Mouse (Mus musculus) liver, embryonic 14.5 days (tissue): ENCODE data around the gene Unc45b. TPM values are rescaled to one million over a fixed set of nuclear protein-coding genes. Genes with fewer than 3 reads are reported as not detected.
A peak's percentile ranks its signal among the peaks of the same experiment; 100 is the strongest.

Experiments
- ATAC-seq: fragments of 200-750 bp; cut with Nextera tagmentation; 2 replicates; pipeline ENCODE4 v1.8.0; 2017; ENCODE audit warnings: moderate number of reproducible peaks, mild to moderate bottlenecking, moderate library complexity; ENCODE audit not compliant: insufficient read depth
- DNase-seq, 3 experiments: peaks; one replicate each; pipeline ENCODE4 v3.0.0-alpha.2; 2012 to 2013; ENCODE audit warnings: low read depth in 3 of 3, low spot score in 3 of 3
- H3K27ac ChIP-seq: fragments of 300-500 bp; sonication (generic); 2 replicates; pipeline ENCODE4 v1.5.1; 2014; ENCODE audit warnings: moderate library complexity, mild to moderate bottlenecking, control low read depth, inconsistent platforms
- H3K27me3 ChIP-seq: fragments of 300-500 bp; sonication (generic); 2 replicates; pipeline ENCODE4 v1.6.1; 2014; ENCODE audit warnings: mild to moderate bottlenecking, low read length, moderate library complexity; ENCODE audit not compliant: control insufficient read depth, insufficient read depth
- H3K36me3 ChIP-seq: fragments of 300-500 bp; sonication (generic); replicated peaks from 2 replicates; pipeline ENCODE4 v1.6.1; 2014; ENCODE audit warnings: low read depth; ENCODE audit not compliant: control insufficient read depth, insufficient read depth
- H3K4me1 ChIP-seq, 2 experiments: fragments of 200-500 bp in 1 of 2; fragments of 300-500 bp in 1 of 2; sonication (generic) in 1 of 2; replicated peaks; 2 replicates each; pipeline ENCODE4 v1.6.1; 2012 to 2014; ENCODE audit warnings: antibody characterized with exemption in 1 of 2, inconsistent platforms in 1 of 2, low read length in 1 of 2; ENCODE audit not compliant: control insufficient read depth in 2 of 2, insufficient read depth in 2 of 2
- H3K4me2 ChIP-seq: fragments of 300-500 bp; sonication (generic); 2 replicates; pipeline ENCODE4 v1.6.1; 2014; ENCODE audit warnings: low read depth, mild to moderate bottlenecking, control low read depth, moderate library complexity
- H3K4me3 ChIP-seq, 2 experiments: fragments of 200-500 bp in 1 of 2; fragments of 300-500 bp in 1 of 2; sonication (generic) in 1 of 2; 2 replicates each; pipeline ENCODE4 v1.5.1; 2012 to 2014; ENCODE audit warnings: low read depth in 2 of 2, low read length in 2 of 2, mild to moderate bottlenecking in 2 of 2, control low read depth in 1 of 2, inconsistent platforms in 1 of 2, moderate library complexity in 1 of 2; ENCODE audit not compliant: insufficient read depth in 1 of 2
- H3K9ac ChIP-seq: fragments of 300-500 bp; sonication (generic); replicated peaks from 2 replicates; pipeline ENCODE4 v1.6.1; 2014; ENCODE audit warnings: mild to moderate bottlenecking, control low read depth, moderate library complexity
- H3K9me3 ChIP-seq: fragments of 300-500 bp; sonication (generic); 2 replicates; pipeline ENCODE4 v1.6.1; 2016; ENCODE audit warnings: low read length, mixed read lengths; ENCODE audit not compliant: control insufficient read depth
- CTCF ChIP-seq: IDR thresholded peaks from 2 replicates; pipeline ENCODE4 v1.5.1; 2016; ENCODE audit warnings: antibody characterized with exemption, low read depth, control low read depth
- EP300 ChIP-seq: IDR thresholded peaks from 2 replicates; pipeline ENCODE4 v1.6.1; 2016; ENCODE audit warnings: antibody characterized with exemption, low read depth
- WGBS: fragments of 180-500 bp; shearing (Covaris S2); extraction: QIAGEN DNeasy Blood & Tissue Kit; methylation state at CpG from one replicate; pipeline ENCODE4 v1.1.7; 2014; ENCODE audit not compliant: insufficient replicate concordance; 5-methylcytosine and 5-hydroxymethylcytosine counted together
- polyA plus RNA-seq, 2 experiments: library from polyadenylated mRNA; depleted of rRNA in 1 of 2; stranded (reverse) in 1 of 2; unstranded in 1 of 2; fragments of >200 nt; fragmentation: Nextera tagmentation in 1 of 2; extraction: Ambion mirVana in 1 of 2; gene quantifications; 2 replicates each; pipeline versions ENCODE4 v1.2.1 to v1.2.3; 2012 to 2014

Gene Unc45b
- polyA plus RNA-seq, 2 experiments = 0.45 to 0.95 TPM

- ATAC-seq (no peak), DNase-seq (no peak)
- 1% methylated on average over 28 of the region's 28 CpGs for WGBS
- Histone ChIP-seq H3K9me3 (no peaks in the 10 kb centered on the region), H3K27ac (no peak overlapping the region), H3K4me2 (peak overlapping the region; percentile 31), H3K27me3 (peaks cover 32% of the 10 kb centered on the region), H3K9ac (no peak overlapping the region), H3K4me1 (no peaks in the 10 kb centered on the region), H3K4me3 (peak overlapping the region in 1 of 2 experiments; percentile 7; a peak in 1 of 4 replicates), H3K36me3 (no peaks in the 10 kb centered on the region)
- TF ChIP-seq CTCF = no peak
- no peak for TF ChIP-seq EP300
Observed at GRCm38 (mm10) chr11:82951865-82952611, 41.7 kb downstream of the Unc45b start.

- Histone ChIP-seq H3K27ac (no peak overlapping the region), H3K9ac (no peak overlapping the region), H3K27me3 (peaks cover 32% of the 10 kb centered on the region), H3K36me3 (no peaks in the 10 kb centered on the region), H3K4me3 (no peak overlapping the region), H3K4me1 (no peaks in the 10 kb centered on the region), H3K4me2 (peak overlapping the region; percentile 3), H3K9me3 (no peaks in the 10 kb centered on the region)
- ATAC-seq (no peak), DNase-seq (no peak)
- 27% methylated on average over 9 of the region's 9 CpGs for WGBS
- TF ChIP-seq CTCF (no peak), EP300 (no peak)
Observed at GRCm38 (mm10) chr11:82952612-82953542, 42.5 kb downstream of the Unc45b start.

- WGBS = 58% methylated on average over 6 of the region's 6 CpGs
- no peak overlapping the region for H3K9ac ChIP-seq
- no peak overlapping the region for H3K27ac ChIP-seq
- TF ChIP-seq EP300 = no peak
- TF ChIP-seq CTCF = no peak
- H3K4me2 ChIP-seq = no peak overlapping the region
- no peak for ATAC-seq
- DNase-seq = no peak
- H3K4me1 ChIP-seq = no peaks in the 10 kb centered on the region
- no peaks in the 10 kb centered on the region for H3K9me3 ChIP-seq
- H3K4me3 ChIP-seq = no peak overlapping the region
- peaks cover 32% of the 10 kb centered on the region for H3K27me3 ChIP-seq
- H3K36me3 ChIP-seq = no peaks in the 10 kb centered on the region
Observed at GRCm38 (mm10) chr11:82954631-82955030, 44.3 kb downstream of the Unc45b start.

DNA sequence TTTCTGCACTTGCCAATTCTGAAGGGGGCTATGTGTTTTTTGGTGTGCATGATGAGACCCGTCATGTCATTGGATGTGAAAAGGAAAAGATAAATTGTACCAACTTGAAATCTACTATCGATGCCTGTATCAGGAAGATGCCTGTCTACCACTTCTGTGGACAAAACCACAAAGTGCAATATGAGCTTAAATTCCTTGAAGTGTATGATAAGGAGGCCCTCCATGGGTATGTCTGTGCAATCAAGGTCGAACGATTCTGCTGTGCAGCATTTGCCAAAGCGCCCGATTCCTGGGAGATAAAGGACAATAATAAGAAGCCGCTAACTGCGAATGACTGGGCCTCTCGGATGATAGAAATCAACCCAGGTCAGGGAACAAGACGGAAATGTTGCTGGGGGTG lies 46.6 kb downstream of the Unc45b start:
- H3K27me3 ChIP-seq = peaks cover 12% of the 10 kb centered on the region
- TF ChIP-seq EP300 = no peak
- H3K27ac ChIP-seq = no peak overlapping the region
- ATAC-seq (no peak), DNase-seq (no peak)
- H3K4me2 ChIP-seq = no peak overlapping the region
- WGBS = 30% methylated on average over 10 of the region's 10 CpGs
- no peak overlapping the region for H3K9ac ChIP-seq
- H3K36me3 ChIP-seq = no peaks in the 10 kb centered on the region
- no peak overlapping the region for H3K4me3 ChIP-seq
- no peaks in the 10 kb centered on the region for H3K4me1 ChIP-seq
- no peaks in the 10 kb centered on the region for H3K9me3 ChIP-seq

DNA sequence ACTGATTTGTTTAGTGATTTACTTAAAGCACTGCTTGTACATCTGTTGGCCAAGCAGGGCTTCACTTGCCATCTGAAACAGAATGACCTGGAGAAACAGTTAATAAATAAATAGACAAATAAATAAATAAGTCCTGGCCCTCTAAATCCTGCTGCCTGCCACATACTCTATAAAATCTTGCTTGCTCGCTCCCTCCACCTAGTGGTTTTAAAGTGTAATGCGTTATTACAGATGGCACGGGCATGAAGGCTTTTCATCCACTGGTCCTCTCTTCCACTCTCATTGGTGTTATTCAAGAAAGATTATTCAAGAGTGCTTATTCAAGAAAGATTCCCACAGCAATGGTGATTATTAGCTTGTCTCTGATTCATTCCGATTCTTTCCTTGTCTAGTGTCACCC lies 49.3 kb downstream of the Unc45b start:
- H3K27me3 ChIP-seq = no peaks in the 10 kb centered on the region; the same call in 1 of the 2 replicates
- no peaks in the 10 kb centered on the region for H3K4me1 ChIP-seq
- no peaks in the 10 kb centered on the region for H3K9me3 ChIP-seq
- no peak overlapping the region for H3K4me3 ChIP-seq
- DNase-seq (no peak), ATAC-seq (no peak)
- no peak overlapping the region for H3K4me2 ChIP-seq
- 11% methylated on average over 4 of the region's 4 CpGs for WGBS
- no peak overlapping the region for H3K27ac ChIP-seq
- TF ChIP-seq CTCF (peak; percentile 71), EP300 (no peak)
- H3K36me3 ChIP-seq = no peaks in the 10 kb centered on the region
- no peak overlapping the region for H3K9ac ChIP-seq
